Mouse (Mus musculus): ENCODE results near the gene Noc3l.

Gene Noc3l

DNA sequence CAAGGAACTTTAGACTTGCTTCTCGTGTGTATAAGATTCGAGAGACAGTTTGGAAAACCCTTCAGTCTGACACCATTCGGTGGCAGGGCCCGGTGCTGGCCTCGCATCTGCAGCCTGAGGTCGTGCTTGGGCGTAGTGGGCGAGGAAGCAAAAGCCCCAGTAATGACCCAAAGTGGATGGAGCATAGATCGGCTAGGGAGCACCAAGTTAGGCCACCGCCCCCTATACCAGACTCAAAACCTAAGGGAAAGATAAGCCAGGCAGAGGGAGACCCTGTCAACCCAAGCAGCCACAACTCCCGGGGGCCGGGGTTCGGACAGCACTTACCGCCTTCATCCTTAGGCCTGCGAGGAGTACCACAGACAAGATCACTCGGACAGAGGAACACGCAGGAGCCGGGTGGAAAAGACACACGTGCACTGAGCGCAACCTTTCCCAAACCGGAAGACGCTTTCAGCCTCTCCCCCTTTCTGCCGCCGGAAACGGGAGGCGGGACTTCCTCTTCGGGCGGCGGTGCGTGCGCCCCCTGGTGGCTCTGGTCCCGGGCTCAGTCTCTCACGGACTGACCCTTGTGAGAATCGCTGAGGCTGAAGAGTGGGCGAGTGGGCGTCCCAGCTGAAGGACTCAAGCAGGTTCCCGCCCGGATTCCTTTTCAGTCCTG, at the start of gene Noc3l:
Noc3l (minus strand) TSS at position 472 of the 661 bp plus-strand sequence.
- peak; percentile 93 for DNase-seq (ENCODE audit: low read depth, low spot score)

DNA sequence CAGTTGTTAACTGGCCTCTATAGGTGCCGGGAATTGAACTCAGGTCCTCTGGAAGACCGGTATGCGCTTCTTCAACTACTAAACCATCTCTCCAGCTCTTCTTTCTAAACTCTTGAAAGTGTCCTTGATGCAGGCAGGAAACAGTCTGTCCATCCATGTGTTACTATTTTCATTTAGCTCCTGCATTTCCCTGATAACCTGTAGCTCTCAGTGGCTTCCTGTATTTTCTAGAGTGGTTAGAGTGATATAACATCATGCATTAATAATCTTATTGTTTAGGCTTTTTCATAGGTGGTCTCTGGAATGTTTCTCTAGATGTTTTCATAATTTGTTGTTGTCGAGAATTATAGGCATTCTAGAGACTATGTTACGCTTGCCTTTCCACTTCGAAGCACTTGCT, 43.5 kb upstream of the Noc3l start:
- no peak for DNase-seq (ENCODE audit: low read depth, low spot score)

DNA sequence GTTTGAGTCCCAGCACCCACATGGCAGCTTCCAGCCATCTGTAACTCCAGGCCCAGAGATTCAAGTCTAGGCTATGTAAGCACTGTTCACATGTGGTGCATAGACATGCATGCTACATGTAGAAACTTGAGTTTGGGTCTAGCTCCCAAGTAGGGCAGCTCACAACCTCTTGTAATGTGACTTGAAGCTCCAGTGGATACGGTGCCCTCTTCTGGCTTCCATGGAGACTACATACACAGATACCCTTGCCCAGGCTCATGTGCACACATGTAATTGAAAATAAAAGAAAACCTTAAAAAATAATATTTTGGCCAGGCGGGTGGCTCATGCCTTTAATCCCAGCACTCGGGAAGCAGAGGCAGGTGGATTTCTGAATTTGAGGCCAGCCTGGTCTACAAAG, 39.2 kb upstream of the Noc3l start:
- DNase-seq (ENCODE audit: low read depth, low spot score) = peak; percentile 17

DNA sequence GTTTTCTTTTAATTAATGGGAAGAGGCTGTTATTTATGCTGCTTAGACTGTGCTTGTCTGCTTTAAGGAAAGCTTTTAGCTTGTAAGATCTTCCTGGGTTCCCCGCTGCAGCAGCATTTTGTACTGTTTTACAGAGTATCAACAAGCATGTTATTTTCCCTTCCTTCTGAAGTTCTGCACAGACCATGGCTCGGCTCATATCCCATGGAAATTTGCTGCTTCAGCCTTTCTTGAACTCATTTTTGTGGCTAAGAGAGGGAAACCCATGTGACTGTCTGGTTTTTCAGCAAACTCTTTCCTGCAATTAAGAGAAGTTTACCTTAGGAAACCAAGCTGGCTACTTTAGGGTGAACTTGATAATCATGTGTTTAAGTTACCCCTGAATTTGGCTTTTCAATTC, 27.3 kb upstream of the Noc3l start:
- no peak for DNase-seq (ENCODE audit: low read depth, low spot score)

DNA sequence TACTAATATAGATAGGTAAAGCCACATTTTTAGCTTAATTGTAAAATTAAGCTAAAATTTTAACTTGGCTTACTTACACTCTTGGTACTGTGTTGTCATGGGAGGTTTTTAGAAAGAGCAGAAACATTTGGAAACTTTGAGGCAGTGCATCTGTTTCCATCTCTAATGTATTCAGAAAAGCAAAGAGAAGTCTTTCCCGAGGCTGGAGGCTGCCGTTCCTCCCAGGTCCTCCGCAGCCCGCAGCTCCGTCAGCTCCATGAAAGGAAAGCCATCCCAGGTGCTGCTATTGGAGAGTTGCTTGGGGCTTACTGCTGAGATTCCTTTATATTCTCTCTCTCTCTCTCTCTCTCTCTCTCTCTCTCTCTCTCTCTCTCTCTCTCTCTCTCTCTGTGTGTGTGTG, 25.8 kb upstream of the Noc3l start:
- no peak for DNase-seq (ENCODE audit: low read depth, low spot score)

DNA sequence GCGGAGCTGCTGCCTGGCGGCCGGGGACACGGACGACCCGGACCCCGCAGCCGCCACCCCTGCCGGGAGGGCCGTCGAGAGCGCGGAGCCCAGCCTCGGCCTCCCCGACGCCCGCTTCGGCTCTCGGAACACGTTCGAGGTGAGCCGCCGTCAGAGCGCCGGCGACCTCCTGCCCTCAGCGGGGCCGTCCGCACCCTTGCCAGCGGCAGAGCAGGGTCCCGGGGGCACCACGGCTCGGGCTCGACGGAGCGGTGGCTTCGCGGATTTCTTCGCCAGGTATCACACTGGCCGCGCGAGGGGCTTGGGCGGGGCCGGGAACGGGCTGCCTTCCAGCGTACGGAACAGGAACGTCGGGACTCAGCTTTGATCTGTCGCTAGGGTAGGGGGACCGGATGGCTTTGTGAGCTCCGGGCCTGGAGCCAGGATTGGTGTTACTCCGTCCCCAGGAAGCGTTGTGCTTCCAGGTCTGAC, 18.2 kb upstream of the Noc3l start:
- DNase-seq (ENCODE audit: low read depth, low spot score) = no peak

DNA sequence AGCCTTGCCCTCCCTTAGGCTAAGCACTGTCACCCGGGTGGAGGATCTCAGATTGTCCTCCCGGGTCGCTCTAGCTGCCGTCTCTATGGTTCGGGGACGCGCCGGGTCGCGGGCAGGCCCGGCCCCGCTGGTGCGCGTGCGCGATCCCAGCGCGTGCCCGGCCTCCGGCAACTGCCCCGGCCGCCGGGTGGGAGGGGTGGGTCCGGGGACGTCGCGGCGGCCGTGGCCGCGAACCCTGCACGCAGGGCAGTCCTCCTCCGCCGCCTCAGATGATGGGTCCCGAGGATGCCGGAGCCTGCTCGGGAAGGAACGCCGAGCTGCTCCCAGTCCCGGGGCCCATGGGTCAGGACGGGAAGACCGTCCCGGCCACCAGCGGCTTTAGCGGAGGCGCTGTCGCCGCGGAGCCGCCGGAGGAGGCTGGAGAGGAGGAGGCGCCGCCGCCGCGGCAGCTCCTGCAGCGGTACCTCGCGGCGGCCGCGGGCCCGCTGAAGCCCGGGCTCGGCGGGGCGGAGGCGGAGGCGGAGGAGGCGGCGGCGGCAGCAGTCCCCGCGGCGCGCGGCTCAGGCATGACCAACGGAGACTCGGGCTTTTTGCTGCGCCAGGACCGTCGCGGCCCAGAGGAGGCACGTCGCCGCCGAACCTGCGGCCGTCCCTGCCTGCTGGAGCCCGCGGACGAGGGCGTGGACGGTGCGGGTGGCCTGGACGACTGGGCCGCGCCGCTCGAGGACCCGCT, 17.6 kb upstream of the Noc3l start, which contains the start of gene Tbc1d12:
Tbc1d12 (plus strand) TSS at position 142 of the 733 bp plus-strand sequence.
- DNase-seq (ENCODE audit: low read depth, low spot score) = peak; percentile 93

DNA sequence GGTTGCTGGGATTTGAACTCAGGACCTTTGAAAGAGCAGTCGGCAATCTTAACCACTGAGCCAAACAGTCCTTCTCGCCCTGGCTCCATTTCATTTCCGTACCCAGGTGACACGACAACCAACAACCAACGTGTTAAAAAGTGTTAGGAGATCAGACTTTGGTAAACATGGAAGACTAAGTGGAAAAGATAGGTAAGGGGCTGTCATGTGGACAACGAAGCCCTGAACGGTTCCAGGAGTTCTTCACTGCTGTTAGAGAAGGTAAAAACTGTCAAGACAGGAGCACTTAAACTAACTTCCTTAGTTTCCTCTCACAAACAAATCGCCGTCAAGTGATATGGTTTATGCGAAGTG, 17.0 kb upstream of the Noc3l start:
- no peak for DNase-seq (ENCODE audit: low read depth, low spot score)

DNA sequence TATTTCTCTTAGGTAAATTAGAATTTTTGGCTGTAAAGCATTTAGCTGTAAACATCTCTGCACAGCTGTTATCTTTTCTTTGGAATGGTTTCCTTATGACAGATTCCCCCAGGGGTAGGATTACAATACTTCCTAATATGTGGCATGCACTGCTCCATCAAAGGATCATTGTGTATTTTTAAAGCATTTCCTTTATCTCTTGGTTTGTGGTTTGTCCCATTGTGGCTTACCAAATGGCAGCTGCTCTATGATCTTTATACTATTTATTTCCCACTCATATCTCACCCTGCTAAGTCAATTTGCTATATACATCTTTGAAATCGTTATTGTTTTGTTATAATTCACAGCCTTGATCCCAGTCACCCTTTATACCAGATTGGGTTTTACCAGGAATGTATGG, 14.2 kb upstream of the Noc3l start:
- no peak for DNase-seq (ENCODE audit: low read depth, low spot score)

DNA sequence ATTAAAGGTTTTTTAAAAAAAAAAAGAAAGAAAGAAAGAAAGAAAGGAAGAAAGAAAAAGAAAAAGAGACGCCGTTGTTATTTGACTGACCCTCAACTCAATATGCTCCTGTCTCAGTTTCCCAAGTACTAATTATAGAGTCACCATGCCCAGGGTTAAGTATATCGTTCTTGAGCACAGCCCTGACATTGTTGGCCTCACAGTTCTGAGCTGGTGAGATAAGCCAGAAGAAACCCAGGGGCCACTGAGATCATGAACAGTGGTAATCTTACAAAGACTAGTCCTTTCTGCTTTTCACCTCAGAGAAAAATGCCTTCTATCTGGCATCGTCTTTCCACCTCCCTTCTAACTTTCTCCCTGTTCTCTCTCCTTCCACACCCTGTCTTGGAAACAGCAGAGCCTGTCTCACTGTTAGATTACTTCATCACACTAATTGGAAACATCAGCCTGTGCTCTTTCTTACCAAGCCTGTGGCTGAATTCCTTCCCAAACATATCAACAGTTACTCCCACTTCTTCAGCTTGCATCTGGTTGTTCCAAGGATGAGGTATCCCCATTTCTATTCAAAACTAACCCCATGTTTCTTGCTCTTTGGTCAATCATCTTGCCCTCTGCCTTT, 1.3 kb upstream of the Noc3l start:
- DNase-seq (ENCODE audit: low read depth, low spot score) = no peak

DNA sequence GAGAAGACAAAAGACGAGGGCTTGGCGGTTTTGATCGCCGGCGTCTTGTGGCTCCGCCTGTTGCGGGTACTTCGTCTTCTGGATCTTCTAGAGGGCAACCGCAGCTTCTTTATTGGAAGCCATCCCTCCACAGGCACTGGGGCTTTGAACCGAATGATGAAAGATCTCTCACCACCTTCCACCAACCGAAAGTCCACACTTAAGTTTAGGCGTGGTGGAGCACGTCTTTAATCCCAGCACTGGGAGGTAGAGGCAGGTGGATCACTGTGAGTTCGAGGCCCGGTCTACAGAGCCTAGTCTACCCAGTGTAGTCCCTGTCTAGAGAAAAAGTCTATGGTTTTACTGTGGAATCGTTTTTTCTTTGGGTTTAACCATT, 378 bp upstream of the Noc3l start:
- DNase-seq (ENCODE audit: low read depth, low spot score) = no peak

DNA sequence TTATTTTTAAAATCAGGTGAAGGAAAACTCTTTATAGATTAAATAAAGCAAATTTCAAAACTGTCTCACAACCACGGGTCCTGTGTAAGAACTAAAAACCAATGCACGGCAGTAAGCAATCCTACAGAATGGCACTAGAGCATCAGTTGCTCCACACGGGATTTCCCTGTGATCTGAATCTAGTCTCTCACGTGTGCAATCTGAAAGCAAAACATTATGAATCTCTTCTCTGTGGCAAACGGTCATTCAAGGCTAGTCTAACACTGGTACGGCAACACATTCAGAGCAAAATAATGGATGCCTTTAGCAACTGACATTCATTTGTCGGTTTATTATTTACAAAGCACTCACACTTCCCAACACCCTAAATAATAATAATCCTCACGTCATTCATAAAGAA, 846 bp downstream of the Noc3l start:
- peak; percentile 19 for DNase-seq (ENCODE audit: low read depth, low spot score)

DNA sequence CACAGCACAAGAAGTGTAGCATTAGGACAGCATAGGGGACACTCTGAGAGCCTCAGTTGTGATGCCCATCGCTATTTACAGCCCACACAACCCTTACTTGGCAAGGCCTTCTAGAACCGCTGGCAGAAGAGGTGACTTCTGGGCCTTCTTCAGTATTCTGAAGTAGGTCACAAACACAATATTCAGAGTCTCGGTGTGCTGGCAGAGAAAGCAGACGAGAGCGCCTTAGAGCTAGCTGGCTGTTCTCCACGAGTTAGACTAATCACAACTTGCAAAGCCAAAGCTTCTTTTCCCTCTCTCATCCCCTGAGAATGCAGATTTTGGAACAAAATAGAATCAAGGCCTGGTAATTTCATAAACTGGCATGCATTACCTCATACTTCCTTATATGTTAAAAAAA, 20.2 kb downstream of the Noc3l start:
- no peak for DNase-seq (ENCODE audit: low read depth, low spot score)

DNA sequence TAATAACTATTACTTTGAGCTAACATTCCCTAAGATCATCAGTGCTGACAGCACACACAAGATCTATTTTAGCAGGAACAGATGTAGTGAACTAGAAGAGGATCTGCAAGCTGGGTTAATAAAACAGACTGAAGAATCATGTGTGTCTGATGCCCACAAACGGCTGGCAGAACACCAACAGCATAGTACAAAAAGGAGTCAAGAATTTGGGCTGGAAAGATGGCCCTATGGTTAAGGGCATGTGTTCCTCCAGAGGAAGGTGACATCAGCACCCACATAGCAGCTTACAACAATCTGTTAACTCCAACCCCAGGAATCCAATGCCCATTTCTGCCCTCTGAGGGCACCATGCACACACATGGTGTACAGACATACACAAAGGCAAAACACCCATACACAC, 20.7 kb downstream of the Noc3l start:
- DNase-seq (ENCODE audit: low read depth, low spot score) = no peak

DNA sequence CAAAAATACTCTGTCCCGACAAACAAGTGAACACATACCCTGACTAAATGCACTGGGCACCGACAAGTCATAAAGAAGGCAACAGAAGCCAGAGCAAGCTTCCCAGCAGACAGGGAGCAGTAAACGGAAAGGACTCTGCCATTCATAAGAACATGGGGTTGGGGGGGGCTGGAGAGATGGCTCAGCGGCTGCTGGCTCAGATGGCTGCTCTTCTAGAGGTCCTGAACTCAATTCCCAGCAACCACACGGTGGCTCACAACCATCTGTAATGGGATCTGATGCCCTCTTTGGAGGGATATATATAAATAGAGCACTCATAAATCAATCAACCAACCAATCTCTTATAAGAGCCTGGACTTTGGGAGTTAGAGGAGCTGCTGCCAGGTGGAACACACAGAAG, 22.5 kb downstream of the Noc3l start:
- no peak for DNase-seq (ENCODE audit: low read depth, low spot score)

DNA sequence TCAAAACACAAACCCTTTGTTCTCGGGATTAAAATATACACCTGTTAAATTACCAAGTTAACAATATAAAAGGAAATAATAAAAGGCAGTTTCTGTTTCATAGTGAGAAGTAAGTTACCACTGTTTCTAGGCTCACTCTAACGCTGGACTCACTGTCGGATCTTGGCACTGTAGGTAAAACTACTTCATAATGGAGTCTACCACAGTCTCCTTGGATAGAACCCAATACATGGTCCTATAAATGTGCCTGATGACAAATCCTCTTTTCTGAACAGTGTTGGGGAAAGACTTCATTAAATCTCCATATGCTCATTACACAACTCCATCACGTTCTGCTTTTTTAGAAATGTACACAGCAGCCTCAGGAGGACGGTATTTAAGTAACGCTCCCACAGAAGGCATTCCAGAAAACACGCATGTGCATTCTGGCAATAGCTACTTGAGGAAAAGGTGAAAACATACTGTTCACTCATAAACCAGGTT, 25.4 kb downstream of the Noc3l start:
- no peak for DNase-seq (ENCODE audit: low read depth, low spot score)

DNA sequence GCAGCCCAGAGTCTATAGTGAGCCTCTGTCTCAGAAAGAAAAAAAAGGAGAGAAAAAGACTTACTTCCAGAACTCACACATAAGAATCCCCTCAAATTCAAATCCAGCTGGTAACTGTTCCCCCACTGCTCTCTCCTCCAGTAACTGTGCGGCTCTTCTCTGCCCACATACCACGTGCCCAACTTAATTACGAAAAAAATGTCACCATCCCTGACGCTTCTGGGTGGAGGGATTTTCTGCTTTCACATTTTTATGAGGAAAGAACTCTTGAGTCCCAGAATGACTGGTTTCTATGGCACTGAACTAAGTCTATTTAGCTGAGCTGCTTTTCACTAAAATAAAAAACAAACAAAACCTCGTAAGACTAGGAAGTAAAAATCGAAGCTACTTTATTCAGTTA, 31.3 kb downstream of the Noc3l start:
- DNase-seq (ENCODE audit: low read depth, low spot score) = no peak

DNA sequence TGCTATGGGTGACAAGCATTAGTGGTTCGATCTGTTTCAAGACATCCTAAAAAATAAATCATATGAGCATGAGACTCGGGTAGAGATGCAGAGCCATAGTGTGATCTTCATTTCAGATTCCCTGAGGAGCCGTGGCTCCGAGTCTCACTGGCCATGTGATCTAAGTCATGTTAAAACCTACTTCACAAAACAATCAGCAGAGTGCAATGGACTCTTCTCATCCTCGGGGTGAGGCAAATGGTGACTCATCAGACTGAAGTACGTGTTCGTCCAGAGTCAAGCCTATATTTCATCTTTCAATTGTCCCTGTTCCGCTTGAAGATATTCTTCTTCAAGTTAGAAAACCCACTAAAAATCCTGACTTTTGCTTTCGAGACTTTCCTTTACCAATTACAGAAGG, 35.5 kb downstream of the Noc3l start:
- no peak for DNase-seq (ENCODE audit: low read depth, low spot score)

DNA sequence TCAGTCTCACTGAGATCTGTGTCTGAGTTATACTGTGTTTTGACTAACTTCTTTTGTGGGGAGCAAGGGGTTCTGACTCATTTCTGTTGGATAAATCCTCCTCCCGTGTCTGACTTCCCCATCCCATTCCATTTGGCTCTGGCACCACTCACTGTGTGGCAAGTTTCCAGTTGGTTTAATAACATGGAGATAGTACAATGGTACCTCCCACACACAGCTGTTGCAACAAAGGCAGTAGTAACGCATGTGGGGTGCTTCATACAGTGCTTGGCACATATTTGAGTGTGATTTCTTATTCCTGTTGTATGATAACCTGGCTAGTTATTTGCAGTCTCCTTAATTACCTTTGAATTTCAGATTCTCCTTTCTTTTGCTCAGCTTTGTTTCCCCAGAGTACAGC, 40.2 kb downstream of the Noc3l start:
- no peak for DNase-seq (ENCODE audit: low read depth, low spot score)

DNA sequence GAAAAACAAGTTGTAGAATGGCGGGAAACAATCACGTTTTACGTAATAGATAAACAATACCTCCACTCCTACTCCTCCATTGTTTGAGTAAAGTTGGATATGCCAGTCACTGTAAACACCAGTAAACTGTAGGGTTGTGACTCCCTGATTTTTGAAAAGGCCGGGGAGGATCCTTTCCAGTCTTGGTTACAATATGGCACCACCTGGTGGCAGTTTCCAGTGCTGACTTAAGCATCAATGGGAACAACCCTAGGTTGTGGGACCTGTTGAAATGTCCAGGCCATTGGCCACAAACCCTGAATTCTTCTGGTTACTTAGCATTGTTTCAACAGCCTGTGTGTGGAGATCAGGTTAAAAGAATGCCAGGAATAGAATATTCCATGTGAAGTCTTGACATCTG, 43.5 kb downstream of the Noc3l start:
- DNase-seq (ENCODE audit: low read depth, low spot score) = peak; percentile 34

DNA sequence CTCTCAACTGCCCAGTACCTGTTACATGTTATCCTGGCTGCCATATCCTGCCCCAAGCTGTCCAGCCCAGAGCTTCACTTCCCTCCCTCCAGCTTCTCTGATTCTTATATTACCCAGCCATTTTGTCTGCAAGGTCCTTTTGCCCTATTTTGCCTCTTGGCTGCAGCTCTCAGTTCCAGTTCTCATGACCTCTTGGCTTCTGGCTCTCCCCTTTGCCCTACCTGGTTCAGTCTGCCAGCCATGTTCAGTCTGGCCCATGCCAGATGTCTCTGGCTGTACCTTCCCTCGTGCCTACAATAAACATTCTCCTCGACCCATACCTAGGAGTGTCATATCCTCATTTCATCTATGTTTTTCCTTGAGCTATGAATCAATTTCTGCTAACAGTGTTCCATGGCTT, 52.7 kb downstream of the Noc3l start:
- no peak for DNase-seq (ENCODE audit: low read depth, low spot score)

DNA sequence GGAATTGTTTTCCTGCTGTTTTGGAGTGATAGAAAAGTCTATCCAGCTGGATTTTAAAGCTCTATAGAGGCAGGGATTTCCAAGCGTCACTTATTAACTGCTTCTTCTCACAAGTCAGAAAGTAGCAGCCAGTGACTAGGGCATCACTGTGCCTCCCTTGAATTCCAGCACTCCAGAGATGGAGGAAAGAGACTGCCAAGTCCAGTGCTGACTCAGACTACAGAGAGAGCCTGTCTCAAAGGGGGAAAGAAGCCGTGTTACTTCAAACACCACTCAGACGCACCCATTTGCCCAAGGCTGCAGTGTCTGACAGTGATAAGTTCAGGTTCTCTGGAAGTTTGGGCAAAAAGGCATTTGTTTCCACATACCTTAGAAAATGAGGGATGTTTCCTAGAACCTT, 58.6 kb downstream of the Noc3l start:
- no peak for DNase-seq (ENCODE audit: low read depth, low spot score)

Measured in A20 (cell line).